Mouse (Mus musculus) heart, embryonic 16.5 days (tissue): Measurements from ENCODE around the gene Ube2j2. TPM values are rescaled to one million over a fixed set of nuclear protein-coding genes. Genes with fewer than 3 reads are reported as not detected.

Experiments used
- ATAC-seq: fragments of 200-750 bp; cut with Nextera tagmentation; replicated peaks from 2 replicates; pipeline ENCODE4 v1.8.0; 2017; ENCODE audit warnings: moderate number of reproducible peaks; ENCODE audit not compliant: insufficient read depth, low FRiP score; ENCODE audit errors: extremely low read depth
- H3K27ac ChIP-seq: fragments of 300-500 bp; sonication (generic); 2 replicates; pipeline ENCODE4 v1.5.1; 2014; ENCODE audit warnings: mild to moderate bottlenecking, low read length, control low read depth, moderate library complexity
- H3K27me3 ChIP-seq: fragments of 300-500 bp; sonication (generic); 2 replicates; pipeline ENCODE4 v1.6.1; 2014; ENCODE audit warnings: low read length, mixed read lengths; ENCODE audit not compliant: control insufficient read depth, insufficient read depth
- H3K36me3 ChIP-seq: fragments of 300-500 bp; sonication (generic); 2 replicates; pipeline ENCODE4 v1.6.1; 2014; ENCODE audit not compliant: control insufficient read depth, insufficient read depth
- H3K4me1 ChIP-seq: fragments of 300-500 bp; sonication (generic); 2 replicates; pipeline ENCODE4 v1.6.1; 2014; ENCODE audit warnings: low read length, mixed read lengths; ENCODE audit not compliant: control insufficient read depth, insufficient read depth
- H3K4me2 ChIP-seq: fragments of 300-500 bp; sonication (generic); 2 replicates; pipeline ENCODE4 v1.6.1; 2014; ENCODE audit warnings: low read depth, mild to moderate bottlenecking, control low read depth, low read length
- H3K4me3 ChIP-seq: fragments of 300-500 bp; sonication (generic); 2 replicates; pipeline ENCODE4 v1.5.1; 2014; ENCODE audit warnings: mild to moderate bottlenecking, control low read depth, low read length
- H3K9ac ChIP-seq: fragments of 300-500 bp; sonication (generic); 2 replicates; pipeline ENCODE4 v1.6.1; 2014; ENCODE audit warnings: low read length, control low read depth
- H3K9me3 ChIP-seq: fragments of 300-500 bp; sonication (generic); replicated peaks from 2 replicates; pipeline ENCODE4 v1.6.1; 2016; ENCODE audit warnings: low read length; ENCODE audit not compliant: control insufficient read depth
- WGBS: fragments of 180-500 bp; shearing (Covaris S2); extraction: QIAGEN DNeasy Blood & Tissue Kit; methylation state at CpG from one replicate; pipeline ENCODE4 v1.1.7; 2014; 5-methylcytosine and 5-hydroxymethylcytosine counted together
- polyA plus RNA-seq: library from polyadenylated mRNA; unstranded; fragments of >200 nt; fragmentation: Nextera tagmentation; extraction: Ambion mirVana; gene quantifications from 2 replicates; pipeline ENCODE4 v1.2.1, GENCODE M21; 2015

The Ube2j2 gene
- polyA plus RNA-seq, 1 experiment from 2014 or later, result 74.9 TPM

GRCm38 (mm10) chr4:155947094-155947493 is 3.5 kb downstream of the Ube2j2 start:
- H3K27me3 ChIP-seq, result no peaks in the 10 kb centered on the region
- H3K4me1 ChIP-seq, result peaks cover 16% of the 10 kb centered on the region
- peaks cover 34% of the 10 kb centered on the region for H3K36me3 ChIP-seq
- no peak overlapping the region for H3K27ac ChIP-seq
- no peaks in the 10 kb centered on the region for H3K9me3 ChIP-seq
- no peak overlapping the region for H3K4me2 ChIP-seq
- ATAC-seq, result no peak
- no peak overlapping the region for H3K4me3 ChIP-seq
- H3K9ac ChIP-seq, result no peak overlapping the region

GRCm38 (mm10) chr4:155955491-155955890 is 11.9 kb downstream of the Ube2j2 start:
- Histone ChIP-seq H3K4me1 (no peaks in the 10 kb centered on the region), H3K9ac (no peak overlapping the region), H3K4me2 (no peak overlapping the region), H3K4me3 (no peak overlapping the region), H3K27me3 (no peaks in the 10 kb centered on the region), H3K9me3 (no peaks in the 10 kb centered on the region), H3K36me3 (peaks cover 40% of the 10 kb centered on the region), H3K27ac (no peak overlapping the region)
- 97% methylated on average over 6 of the region's 6 CpGs for WGBS
- no peak for ATAC-seq

- Histone ChIP-seq H3K36me3 (peaks cover 19% of the 10 kb centered on the region), H3K27me3 (no peaks in the 10 kb centered on the region), H3K4me2 (no peak overlapping the region), H3K4me1 (peaks cover 12% of the 10 kb centered on the region), H3K27ac (no peak overlapping the region), H3K9me3 (no peaks in the 10 kb centered on the region), H3K9ac (no peak overlapping the region), H3K4me3 (no peak overlapping the region)
- 12% methylated on average over 5 of the region's 5 CpGs for WGBS
- ATAC-seq, result peak; percentile 50; the same call in 1 of the 2 replicates
These were observed 15.6 kb downstream of the Ube2j2 start for GRCm38 (mm10) chr4:155959275-155959674.

GRCm38 (mm10) chr4:155962167-155962971 is 18.7 kb downstream of the Ube2j2 start, which contains the start of gene C1qtnf12:
Gene C1qtnf12, plus strand, starts transcription at chr4:155962318.
- Histone ChIP-seq H3K9me3 (no peaks in the 10 kb centered on the region), H3K27ac (peak within 1 kb of the TSS; percentile 57), H3K4me3 (peak within 1 kb of the TSS; percentile 68), H3K9ac (peak within 1 kb of the TSS; percentile 85), H3K27me3 (no peaks in the 10 kb centered on the region), H3K36me3 (peaks cover 15% of the 10 kb centered on the region), H3K4me2 (peak within 1 kb of the TSS; percentile 98), H3K4me1 (peaks cover 12% of the 10 kb centered on the region)
- ATAC-seq, result peak; percentile 85
- WGBS, result 1% methylated on average over 38 of the region's 42 CpGs

GRCm38 (mm10) chr4:155963106-155963505 is 19.5 kb downstream of the Ube2j2 start:
- H3K9ac ChIP-seq, result peak overlapping the region; percentile 85; the same call in 1 of the 2 replicates
- no peaks in the 10 kb centered on the region for H3K27me3 ChIP-seq
- H3K4me1 ChIP-seq, result peaks cover 12% of the 10 kb centered on the region
- no peak overlapping the region for H3K27ac ChIP-seq
- no peak for ATAC-seq
- peaks cover 10% of the 10 kb centered on the region for H3K36me3 ChIP-seq
- H3K4me3 ChIP-seq, result peak overlapping the region; percentile 68
- H3K4me2 ChIP-seq, result peak overlapping the region; percentile 98
- 60% methylated on average over 7 of the region's 7 CpGs for WGBS
- H3K9me3 ChIP-seq, result no peaks in the 10 kb centered on the region

- no peak overlapping the region for H3K4me2 ChIP-seq
- no peak for ATAC-seq
- no peak overlapping the region for H3K4me3 ChIP-seq
- no peak overlapping the region for H3K9ac ChIP-seq
- WGBS, result 90% methylated on average over 11 of the region's 11 CpGs
- H3K27me3 ChIP-seq, result no peaks in the 10 kb centered on the region
- H3K4me1 ChIP-seq, result peaks cover 12% of the 10 kb centered on the region
- H3K9me3 ChIP-seq, result no peaks in the 10 kb centered on the region
- H3K27ac ChIP-seq, result no peak overlapping the region
- H3K36me3 ChIP-seq, result peaks cover 7% of the 10 kb centered on the region
These were observed 20.8 kb downstream of the Ube2j2 start for GRCm38 (mm10) chr4:155964396-155964795.

GRCm38 (mm10) chr4:155969043-155969653 is 25.5 kb downstream of the Ube2j2 start:
- no peaks in the 10 kb centered on the region for H3K9me3 ChIP-seq
- no peaks in the 10 kb centered on the region for H3K27me3 ChIP-seq
- H3K4me2 ChIP-seq, result no peak overlapping the region
- H3K9ac ChIP-seq, result no peak overlapping the region
- WGBS, result 63% methylated on average over 13 of the region's 13 CpGs
- H3K4me3 ChIP-seq, result no peak overlapping the region
- ATAC-seq, result no peak
- H3K36me3 ChIP-seq, result peaks cover 7% of the 10 kb centered on the region
- no peak overlapping the region for H3K27ac ChIP-seq
- no peaks in the 10 kb centered on the region for H3K4me1 ChIP-seq

GRCm38 (mm10) chr4:155970286-155970685 is 26.7 kb downstream of the Ube2j2 start:
- ATAC-seq, result no peak
- Histone ChIP-seq H3K9me3 (no peaks in the 10 kb centered on the region), H3K4me3 (no peak overlapping the region), H3K4me1 (no peaks in the 10 kb centered on the region), H3K4me2 (no peak overlapping the region), H3K9ac (no peak overlapping the region), H3K27me3 (no peaks in the 10 kb centered on the region), H3K36me3 (peaks cover 3% of the 10 kb centered on the region), H3K27ac (no peak overlapping the region)
- WGBS, result 81% methylated on average over 5 of the region's 5 CpGs

GRCm38 (mm10) chr4:155972651-155973050 is 29.0 kb downstream of the Ube2j2 start:
- ATAC-seq, result no peak
- H3K4me1 ChIP-seq, result no peaks in the 10 kb centered on the region
- no peak overlapping the region for H3K4me2 ChIP-seq
- H3K27me3 ChIP-seq, result no peaks in the 10 kb centered on the region
- H3K27ac ChIP-seq, result no peak overlapping the region
- no peaks in the 10 kb centered on the region for H3K9me3 ChIP-seq
- H3K9ac ChIP-seq, result no peak overlapping the region
- 61% methylated on average over 6 of the region's 6 CpGs for WGBS
- H3K36me3 ChIP-seq, result no peaks in the 10 kb centered on the region
- H3K4me3 ChIP-seq, result no peak overlapping the region
